Mouse (Mus musculus) common myeloid progenitor, adult 5-6 weeks (primary cell): ENCODE measurements at regions not wholly inside any gene's neighbourhood (a gene's known extent, or its start where the extent isn't known, plus 50 kb on each side); places are given as distances from the start of the nearest gene placed in this dataset.

Experiments
- ATAC-seq: replicated peaks from 2 replicates; pipeline ENCODE4 v1.8.0; 2016; ENCODE audit warnings: low read depth, mild to moderate bottlenecking, moderate TSS enrichment, inconsistent platforms; ENCODE audit not compliant: poor library complexity, severe bottlenecking

DNA sequence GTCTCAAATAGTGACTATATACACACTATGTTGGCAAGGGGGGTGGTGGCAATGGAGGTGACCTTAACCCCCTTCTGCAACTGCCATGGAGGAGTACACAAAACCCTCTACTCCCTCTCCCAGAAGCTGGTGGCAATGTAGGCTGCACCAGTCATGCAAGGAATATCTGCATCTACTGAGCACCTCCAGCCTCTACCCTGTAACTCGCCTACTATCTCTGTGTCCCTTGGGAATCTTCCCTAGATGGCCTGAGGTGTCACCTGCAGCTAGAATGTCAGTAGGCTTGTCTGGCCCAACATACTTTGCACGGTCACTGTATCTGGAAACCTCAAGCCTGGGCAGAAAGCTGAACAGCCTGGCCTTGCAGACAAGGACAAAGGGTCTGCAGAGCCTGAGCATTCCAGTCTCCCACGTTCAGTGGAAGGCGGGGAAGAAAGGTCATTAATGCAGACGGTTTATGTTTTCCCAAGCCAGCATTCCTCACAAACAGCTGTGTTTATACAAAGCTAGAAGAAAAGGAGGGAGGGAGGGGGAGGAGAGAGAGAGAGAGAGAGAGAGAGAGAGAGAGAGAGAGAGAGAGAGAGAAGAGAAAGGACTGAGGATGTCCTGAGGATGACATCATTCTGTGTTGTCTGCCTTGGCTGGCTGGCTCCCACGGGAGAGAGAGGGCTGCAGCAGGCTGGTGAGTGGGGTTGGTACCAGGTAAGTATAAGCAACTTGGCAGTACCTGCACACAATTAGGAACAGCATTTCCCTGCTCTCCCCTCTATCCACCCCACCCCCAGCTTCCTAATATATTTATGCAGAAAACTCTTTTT lies 380.3 kb downstream of the Tns1 start:
- ATAC-seq: no peak

DNA sequence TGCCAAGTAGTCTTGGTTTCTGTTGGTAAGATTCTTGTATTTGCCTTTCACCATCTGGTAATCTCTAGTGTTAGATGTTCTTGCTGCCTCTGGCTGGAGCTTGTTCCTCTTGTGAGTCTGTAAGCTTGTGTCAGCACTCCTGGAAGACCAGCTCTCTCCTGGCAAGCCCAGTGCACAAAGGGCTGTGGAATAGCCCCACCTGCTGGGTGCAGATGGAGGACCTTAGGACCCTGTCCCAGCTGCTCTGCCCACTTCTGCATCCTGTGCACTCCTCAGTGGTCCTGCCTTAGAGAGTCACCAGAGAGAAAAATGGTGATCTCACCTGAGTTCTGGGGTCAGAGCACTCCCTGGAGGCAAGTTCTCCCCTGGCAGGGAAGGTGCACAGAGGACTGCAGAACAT lies 387.2 kb downstream of the Tns1 start:
- ATAC-seq: no peak

DNA sequence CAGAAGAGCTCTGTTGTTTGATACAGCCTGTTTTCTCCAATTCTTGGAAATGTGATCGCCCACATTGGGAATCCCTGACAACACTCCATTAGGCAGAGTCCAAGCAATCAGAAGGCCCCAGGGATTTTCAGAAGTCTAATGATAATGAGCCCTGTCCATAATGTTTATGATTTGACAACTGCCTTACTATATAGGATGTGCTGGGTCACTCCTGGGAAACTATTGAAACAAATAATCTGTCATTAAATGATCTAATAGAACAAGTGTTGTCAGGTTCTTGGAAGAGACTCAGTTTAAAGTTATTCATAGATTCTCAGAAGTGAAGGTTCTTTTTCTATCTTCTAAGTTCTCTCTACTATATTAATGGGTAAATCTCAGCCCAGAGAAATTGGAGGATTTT lies 395.9 kb downstream of the Tns1 start:
- no peak for ATAC-seq

GRCm38 (mm10) chr1:73727781-73728180 lies 396.5 kb downstream of the Tns1 start:
- ATAC-seq: no peak

- ATAC-seq: no peak
Observed at GRCm38 (mm10) chr1:73726658-73727057, 397.6 kb downstream of the Tns1 start.

- ATAC-seq: no peak
Observed at GRCm38 (mm10) chr1:73725486-73725885, 398.8 kb downstream of the Tns1 start.

DNA sequence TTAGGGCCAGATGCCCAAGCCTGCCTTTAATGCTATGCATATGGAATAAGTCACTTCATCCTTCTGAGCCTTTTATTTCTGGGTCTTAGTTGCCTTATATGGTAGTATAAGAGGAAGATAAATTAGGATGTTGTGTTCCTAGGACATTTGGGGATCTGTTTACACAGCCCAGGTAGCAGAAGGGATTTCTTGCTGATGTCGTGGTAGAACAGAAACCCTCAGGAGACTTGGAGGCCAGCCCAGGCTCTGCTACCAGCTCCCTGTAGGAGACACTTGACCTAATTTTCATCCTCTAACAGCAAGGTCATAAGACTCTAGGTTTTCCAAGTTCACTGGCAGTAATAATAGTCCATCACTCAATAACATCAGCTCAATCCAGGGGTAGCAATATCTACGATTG lies 399.7 kb downstream of the Tns1 start:
- no peak for ATAC-seq

- ATAC-seq: no peak
Observed at GRCm38 (mm10) chr1:73721486-73722225, 402.6 kb downstream of the Tns1 start.

DNA sequence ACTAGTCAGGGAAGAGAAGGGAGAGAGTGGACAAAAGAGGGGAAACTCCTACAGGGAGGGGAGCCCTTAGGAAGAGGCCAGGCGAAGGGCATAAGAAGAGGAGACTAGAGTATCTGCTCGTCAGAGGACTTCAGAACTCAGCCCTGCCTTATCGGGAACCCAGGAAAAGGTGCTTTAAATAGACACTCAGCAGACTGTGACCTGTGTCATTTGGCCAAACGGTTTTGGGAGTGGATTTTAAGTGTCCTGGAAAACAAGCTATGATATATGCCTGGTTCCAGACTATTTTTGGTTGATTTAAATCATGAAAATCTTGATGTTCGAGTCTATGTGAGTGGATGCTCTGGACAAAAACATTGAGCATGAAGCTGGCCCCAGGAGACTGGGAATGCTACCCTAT lies 405.8 kb downstream of the Tns1 start:
- no peak for ATAC-seq

DNA sequence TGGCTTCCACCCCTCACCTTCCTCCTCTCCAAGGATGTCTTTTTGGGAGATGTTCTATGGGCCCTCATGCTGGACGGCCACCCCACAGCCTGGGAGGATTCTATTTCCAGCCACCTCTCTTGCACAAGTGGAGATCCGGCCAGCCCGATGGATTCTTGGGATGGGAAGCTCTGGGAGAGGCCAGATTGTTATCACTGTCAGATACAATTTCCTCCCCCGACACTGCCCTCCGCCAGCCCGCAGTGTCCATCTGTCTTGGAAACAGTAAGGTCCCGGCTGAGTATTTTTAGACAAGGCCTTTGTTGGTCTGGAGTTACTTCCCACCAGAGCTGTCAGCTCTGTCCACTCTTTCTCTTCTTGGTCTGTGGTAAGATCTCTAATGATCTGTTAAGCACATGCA lies 406.8 kb downstream of the Tns1 start:
- no peak for ATAC-seq

- ATAC-seq: no peak
Observed at GRCm38 (mm10) chr1:73716901-73717300, 407.3 kb downstream of the Tns1 start.

DNA sequence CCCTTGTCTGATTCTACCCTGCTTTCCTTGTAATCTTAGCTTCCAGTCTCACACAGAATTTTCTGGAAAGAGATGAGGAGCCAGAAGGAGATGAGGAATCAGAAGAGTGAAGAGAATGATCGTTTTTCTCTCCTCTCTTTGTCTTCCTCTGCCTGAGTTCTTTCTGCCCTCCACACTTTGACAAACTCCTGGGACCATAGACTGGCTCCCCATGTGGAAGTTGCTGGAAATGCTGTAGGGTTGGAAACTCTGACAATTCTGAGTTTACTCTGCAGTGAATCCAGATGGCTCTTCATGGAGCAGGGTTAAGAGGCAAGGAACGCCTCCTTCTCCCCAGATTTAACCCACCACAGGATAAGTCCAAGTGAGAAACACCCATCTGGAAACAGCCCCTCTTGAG lies 408.7 kb downstream of the Tns1 start:
- no peak for ATAC-seq

DNA sequence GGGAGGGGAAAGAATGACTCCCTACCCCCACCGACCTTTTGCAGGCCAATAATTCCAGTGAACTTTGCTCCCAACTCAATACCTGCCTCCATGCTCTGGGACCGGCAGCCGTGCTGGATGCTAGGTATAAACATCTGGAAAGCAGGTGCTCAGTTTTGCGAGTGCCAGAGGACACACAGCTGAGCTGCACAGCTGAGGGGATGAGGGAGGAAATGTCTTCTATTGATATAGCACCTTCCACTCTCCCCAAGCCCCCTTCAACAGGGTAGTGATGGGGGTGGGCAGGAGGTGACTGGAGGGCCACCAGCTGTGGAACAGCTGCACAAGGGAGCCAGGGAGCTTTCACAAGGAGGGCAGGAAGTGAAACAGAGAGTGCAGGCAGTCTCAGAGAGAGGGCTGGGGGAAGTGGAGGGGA lies 421.8 kb downstream of the Tns1 start:
- no peak for ATAC-seq

DNA sequence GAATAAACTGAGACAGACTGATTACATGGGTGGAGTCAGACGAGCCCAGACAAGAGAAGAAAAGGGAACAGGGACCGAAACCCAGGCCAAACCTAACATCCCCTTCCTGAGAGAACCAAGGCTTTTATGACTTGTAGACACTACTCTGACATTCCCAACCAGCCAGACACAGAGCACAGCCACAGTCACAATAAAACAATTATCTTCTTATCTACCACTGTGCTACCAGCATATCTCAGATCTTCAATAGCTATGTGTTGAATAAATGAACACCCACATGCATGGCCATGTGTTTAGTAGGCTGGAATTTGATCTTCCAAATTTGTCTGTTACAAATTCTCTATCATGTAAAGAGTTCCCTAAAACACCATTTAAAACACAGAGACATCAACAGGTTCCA lies 430.7 kb downstream of the Tns1 start:
- ATAC-seq: no peak

GRCm38 (mm10) chr1:73685734-73686133 lies 438.5 kb downstream of the Tns1 start:
- no peak for ATAC-seq

GRCm38 (mm10) chr1:73685066-73685465 lies 439.2 kb downstream of the Tns1 start:
- no peak for ATAC-seq

DNA sequence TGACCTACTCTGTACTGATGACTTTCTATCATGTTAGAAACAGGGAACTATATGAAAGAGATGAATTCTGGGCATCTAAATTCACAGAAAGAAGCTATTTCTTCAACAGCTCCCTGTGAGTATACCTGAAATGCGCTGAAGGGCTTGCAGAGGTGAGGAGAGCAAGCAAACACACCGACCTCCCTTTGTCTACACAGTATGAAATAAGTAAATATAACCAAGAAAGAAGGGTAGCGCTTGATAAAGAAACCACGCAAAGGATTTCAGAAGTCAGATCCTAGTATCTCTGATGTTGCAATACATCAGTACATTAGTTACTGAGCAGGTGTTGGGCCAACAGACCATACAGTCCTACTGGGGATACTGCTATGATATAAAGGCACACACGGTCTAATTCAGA lies 440.1 kb downstream of the Tns1 start:
- ATAC-seq: no peak

DNA sequence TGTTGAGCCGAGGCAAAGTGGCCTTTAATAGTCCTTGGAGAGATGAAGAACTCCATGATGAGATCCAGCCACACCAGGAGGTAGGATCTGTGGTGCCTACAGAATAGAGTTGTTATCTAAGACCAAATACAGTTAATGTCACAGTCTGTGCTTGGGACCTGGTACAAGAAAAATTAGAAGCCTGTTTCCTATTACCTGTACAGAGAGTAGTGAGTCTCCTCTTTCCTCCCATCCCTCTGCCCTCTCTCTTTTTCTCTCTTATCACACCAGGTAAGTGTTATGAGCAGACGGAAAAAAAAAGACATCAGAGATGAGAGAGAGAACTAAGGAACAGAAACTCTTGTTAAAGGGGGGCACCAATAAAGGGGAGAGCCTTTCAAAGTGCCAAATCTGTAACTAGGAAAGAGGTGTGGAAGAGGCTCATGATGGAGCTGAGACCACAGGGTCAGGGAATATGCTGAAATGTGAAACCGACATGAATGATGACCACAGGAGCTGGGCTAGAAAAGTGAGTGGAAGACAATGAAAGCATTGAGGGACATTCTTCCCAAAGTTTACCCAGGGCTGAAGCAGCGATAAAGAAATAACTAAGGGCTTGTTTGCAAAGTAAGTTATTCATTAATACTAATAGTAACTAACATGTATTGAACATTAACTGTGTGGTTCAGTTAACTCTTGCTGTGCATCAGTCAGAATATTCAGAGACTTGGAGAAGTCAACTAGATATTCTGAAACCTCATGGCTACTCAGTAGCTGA lies 440.9 kb downstream of the Tns1 start:
- no peak for ATAC-seq

- ATAC-seq: no peak
Observed at GRCm38 (mm10) chr1:73681697-73682096, 442.6 kb downstream of the Tns1 start.

DNA sequence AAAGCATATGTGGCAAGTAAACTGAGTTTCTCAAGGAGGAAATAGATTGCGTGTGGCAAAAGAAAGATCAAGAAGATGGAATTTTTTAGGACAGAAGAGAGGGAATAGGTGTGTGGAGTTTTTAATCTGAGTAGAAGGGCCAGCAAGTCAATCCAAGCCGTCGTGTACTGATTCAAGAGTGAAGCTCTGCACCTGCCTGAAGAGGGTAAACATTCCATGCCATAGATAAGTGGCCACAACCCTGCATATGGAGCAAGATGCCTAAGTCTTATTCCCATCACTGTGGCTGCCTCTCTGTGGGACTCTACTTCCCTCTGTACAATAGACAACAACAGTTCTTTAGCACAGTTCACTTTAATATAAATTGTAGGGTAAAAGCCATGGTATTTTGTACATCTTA lies 443.4 kb downstream of the Tns1 start:
- ATAC-seq: no peak

GRCm38 (mm10) chr1:73673851-73674235 lies 450.4 kb downstream of the Tns1 start:
- ATAC-seq: no peak
